Mouse (Mus musculus): Measurements from ENCODE around the gene Gata3. TPM values are rescaled to one million over a fixed set of nuclear protein-coding genes. Genes with fewer than 3 reads are reported as not detected.

Gene Gata3
- polyA plus RNA-seq, 1 experiment from 2014 or later = 8.7 TPM

DNA sequence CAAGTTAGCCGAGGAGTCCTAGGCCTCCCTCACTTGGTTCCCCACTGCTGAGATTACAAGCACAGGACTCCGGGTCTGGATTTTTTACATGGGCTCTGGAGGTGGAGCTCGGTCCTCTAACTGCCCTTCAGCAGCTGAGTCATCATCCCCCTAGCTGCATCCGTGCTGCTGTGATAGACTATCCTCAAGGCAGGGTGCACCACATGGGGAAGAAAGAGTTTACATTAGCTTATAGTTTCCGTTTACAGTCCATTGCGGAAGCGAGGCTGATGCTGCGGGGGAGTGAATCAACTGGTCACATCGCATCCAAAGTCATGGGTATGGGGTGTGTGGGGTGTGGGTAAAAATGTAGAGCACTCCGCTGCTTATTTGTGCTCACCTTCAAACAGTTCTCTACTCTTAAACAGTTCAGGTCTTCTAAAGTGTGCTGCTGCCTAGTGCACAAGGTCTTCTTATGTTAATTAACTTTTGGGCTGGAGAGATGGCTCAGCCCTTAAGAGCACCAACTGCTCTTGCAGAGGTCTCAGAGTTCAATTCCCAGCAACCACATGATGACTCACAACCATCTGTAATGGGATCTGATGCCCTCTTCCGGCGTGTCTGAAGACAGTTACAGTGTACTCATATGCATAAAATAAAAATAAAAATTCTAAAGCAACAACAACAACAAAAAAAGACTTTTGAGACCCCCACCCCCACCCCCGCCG lies 14.2 kb upstream of the Gata3 start:
- Histone ChIP-seq H3K4me3 (ENCODE audit: low read depth, low read length) (no peak overlapping the region), H3K9ac (replicated peaks; ENCODE audit: low read depth, low read length) (no peak overlapping the region), H3K4me2 (ENCODE audit: low read depth, low read length) (no peak overlapping the region), H3K9me3 (ENCODE audit: control insufficient read depth, low read length) (no peaks in the 10 kb centered on the region), H3K4me1 (ENCODE audit: control insufficient read depth, insufficient read depth, low read length) (no peaks in the 10 kb centered on the region), H3K27ac (ENCODE audit: low read depth, low read length) (no peak overlapping the region), H3K27me3 (ENCODE audit: control insufficient read depth, insufficient read depth, low read length) (0 out of 2 replicates have a peak, but pooled peaks cover 3% of the 10 kb centered on the region), H3K36me3 (ENCODE audit: control insufficient read depth, insufficient read depth, low read length) (no peaks in the 10 kb centered on the region)
- ATAC-seq (ENCODE audit: low read depth) = no peak
- WGBS = 67% methylated on average over 14 of the region's 14 CpGs

DNA sequence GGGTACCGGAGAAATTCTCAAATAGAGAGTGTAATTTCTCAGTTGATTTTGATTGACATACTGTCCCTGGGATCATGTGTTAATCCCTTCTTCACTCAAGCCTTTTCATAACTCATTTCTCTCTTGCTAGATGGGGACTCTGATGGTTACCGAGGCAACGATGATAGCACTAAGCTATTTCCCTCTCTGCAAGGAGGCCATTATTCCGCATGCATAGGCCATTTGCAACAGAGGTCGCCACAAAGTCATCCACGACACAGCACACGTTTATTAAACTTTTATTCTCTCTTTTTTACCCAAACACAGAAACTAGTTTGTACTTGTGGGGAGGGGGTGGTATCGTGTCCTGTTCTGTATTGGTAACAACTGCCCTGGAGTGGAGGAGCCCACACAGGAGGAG lies 8.0 kb upstream of the Gata3 start:
- no peak overlapping the region for H3K27ac ChIP-seq (ENCODE audit: low read depth, low read length)
- H3K4me3 ChIP-seq (ENCODE audit: low read depth, low read length) = no peak overlapping the region
- 3% methylated on average over 8 of the region's 8 CpGs for WGBS
- H3K9me3 ChIP-seq (ENCODE audit: control insufficient read depth, low read length) = no peaks in the 10 kb centered on the region
- H3K4me1 ChIP-seq (ENCODE audit: control insufficient read depth, insufficient read depth, low read length) = no peaks in the 10 kb centered on the region
- no peak for ATAC-seq (ENCODE audit: low read depth)
- no peaks in the 10 kb centered on the region for H3K36me3 ChIP-seq (ENCODE audit: control insufficient read depth, insufficient read depth, low read length)
- H3K4me2 ChIP-seq (ENCODE audit: low read depth, low read length) = no peak overlapping the region
- no peak overlapping the region for H3K9ac ChIP-seq (replicated peaks; ENCODE audit: low read depth, low read length)
- peaks cover 45% of the 10 kb centered on the region for H3K27me3 ChIP-seq (ENCODE audit: control insufficient read depth, insufficient read depth, low read length)

DNA sequence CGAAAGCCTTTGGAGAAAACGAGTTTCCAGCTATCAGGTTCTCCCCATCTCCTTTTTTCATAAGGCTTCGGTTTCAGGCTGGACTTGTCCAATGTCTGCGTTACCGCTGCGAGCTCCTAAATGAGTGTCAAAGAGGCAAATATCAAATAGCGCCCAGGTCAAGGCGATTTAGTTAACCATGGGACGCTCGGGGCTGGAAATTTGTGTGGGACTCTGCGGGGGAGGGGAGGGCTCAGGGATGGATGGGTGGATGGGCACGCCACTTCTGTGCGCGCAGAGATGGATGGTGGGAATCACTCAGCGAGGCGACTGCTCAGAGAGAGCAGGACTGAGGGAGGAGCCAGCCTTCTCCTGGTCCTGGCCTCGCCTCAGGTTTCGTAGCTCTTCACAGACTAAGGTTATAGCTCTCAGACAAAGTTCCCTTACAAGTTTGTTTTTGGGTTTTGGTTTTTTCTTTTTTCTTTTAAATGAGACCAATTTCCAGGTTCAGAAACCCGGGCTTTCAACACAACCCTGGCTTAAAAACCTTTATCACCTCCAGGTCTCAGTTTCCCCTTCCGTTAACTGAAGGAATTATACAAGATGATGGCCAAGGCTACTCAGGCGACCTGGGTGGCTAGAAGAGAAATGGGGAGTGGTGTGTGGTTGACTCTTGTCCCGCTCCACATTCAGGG lies 6.4 kb upstream of the Gata3 start:
- H3K27ac ChIP-seq (ENCODE audit: low read depth, low read length) = no peak overlapping the region
- under 1% methylated on average over 22 of the region's 22 CpGs for WGBS
- no peaks in the 10 kb centered on the region for H3K36me3 ChIP-seq (ENCODE audit: control insufficient read depth, insufficient read depth, low read length)
- no peaks in the 10 kb centered on the region for H3K9me3 ChIP-seq (ENCODE audit: control insufficient read depth, low read length)
- H3K27me3 ChIP-seq (ENCODE audit: control insufficient read depth, insufficient read depth, low read length) = peaks cover 45% of the 10 kb centered on the region
- 0 out of 2 replicates have a peak, but pooled peaks have one; percentile 31 for ATAC-seq (ENCODE audit: low read depth)
- H3K9ac ChIP-seq (replicated peaks; ENCODE audit: low read depth, low read length) = no peak overlapping the region
- no peak overlapping the region for H3K4me3 ChIP-seq (ENCODE audit: low read depth, low read length)
- H3K4me2 ChIP-seq (ENCODE audit: low read depth, low read length) = no peak overlapping the region
- no peaks in the 10 kb centered on the region for H3K4me1 ChIP-seq (ENCODE audit: control insufficient read depth, insufficient read depth, low read length)

- Histone ChIP-seq H3K27me3 (ENCODE audit: control insufficient read depth, insufficient read depth, low read length) (peaks cover 52% of the 10 kb centered on the region), H3K4me3 (ENCODE audit: low read depth, low read length) (no peak overlapping the region), H3K36me3 (ENCODE audit: control insufficient read depth, insufficient read depth, low read length) (no peaks in the 10 kb centered on the region), H3K9me3 (ENCODE audit: control insufficient read depth, low read length) (no peaks in the 10 kb centered on the region), H3K4me1 (ENCODE audit: control insufficient read depth, insufficient read depth, low read length) (no peaks in the 10 kb centered on the region), H3K27ac (ENCODE audit: low read depth, low read length) (no peak overlapping the region), H3K9ac (replicated peaks; ENCODE audit: low read depth, low read length) (no peak overlapping the region), H3K4me2 (ENCODE audit: low read depth, low read length) (no peak overlapping the region)
- ATAC-seq (ENCODE audit: low read depth) = no peak
- WGBS = 2% methylated on average over 19 of the region's 19 CpGs
These were observed 5.2 kb upstream of the Gata3 start for GRCm38 (mm10) chr2:9894836-9895593.

DNA sequence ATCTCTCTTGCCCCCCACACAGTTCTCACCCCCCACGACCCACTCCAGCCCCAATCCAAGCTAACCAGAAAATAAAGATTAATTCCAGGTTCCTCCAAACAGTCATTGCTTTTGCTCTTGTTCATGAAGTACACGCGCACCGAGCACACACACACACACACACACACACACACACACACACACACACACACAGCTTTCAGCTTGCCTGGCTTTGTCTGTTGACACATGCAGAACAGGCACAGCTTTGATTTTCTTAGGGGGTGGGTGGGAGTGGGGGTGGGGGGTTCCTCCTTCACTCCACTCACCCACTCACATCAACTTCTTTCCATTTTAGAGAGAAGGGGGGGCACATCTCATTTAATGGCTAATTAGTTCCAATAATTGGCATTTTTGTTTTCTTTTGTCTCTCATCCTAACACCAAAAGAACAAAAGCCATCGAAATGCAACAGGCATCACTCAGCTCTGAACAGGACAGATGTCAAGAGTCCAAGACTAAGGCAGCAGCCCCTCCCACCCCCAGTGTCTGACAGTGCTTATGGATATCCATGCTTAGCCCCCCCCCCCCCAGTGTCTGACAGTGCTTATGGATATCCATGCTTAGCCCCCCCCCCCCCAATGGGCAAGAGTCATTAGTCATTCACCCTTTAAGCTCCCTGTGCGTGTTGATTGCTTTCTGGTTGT lies 3.6 kb upstream of the Gata3 start:
- Histone ChIP-seq H3K27me3 (ENCODE audit: control insufficient read depth, insufficient read depth, low read length) (peaks cover 68% of the 10 kb centered on the region), H3K4me2 (ENCODE audit: low read depth, low read length) (no peak overlapping the region), H3K36me3 (ENCODE audit: control insufficient read depth, insufficient read depth, low read length) (no peaks in the 10 kb centered on the region), H3K27ac (ENCODE audit: low read depth, low read length) (no peak overlapping the region), H3K9ac (replicated peaks; ENCODE audit: low read depth, low read length) (no peak overlapping the region), H3K9me3 (ENCODE audit: control insufficient read depth, low read length) (no peaks in the 10 kb centered on the region), H3K4me1 (ENCODE audit: control insufficient read depth, insufficient read depth, low read length) (no peaks in the 10 kb centered on the region), H3K4me3 (ENCODE audit: low read depth, low read length) (no peak overlapping the region)
- ATAC-seq (ENCODE audit: low read depth) = no peak
- WGBS = 0% methylated on average over 6 of the region's 6 CpGs

DNA sequence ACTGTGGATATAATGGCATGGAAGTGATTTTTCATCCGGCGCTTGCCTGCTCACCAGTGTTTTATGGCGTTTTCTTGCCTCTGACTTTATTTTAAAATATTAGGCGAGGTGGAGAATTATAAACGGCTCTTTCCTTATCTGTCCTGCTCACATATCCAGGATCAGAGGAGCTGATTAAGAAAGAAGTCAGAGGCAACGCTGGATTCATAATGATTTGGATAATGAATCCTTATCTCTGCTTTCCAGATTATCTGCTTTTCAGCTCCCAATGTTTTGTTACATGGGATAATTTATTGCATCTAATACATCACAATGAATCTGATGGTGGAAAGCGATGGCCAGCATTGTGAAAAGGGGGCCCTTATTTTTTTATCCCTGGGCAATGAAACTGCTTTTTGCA lies 2.7 kb upstream of the Gata3 start:
- peaks cover 65% of the 10 kb centered on the region for H3K27me3 ChIP-seq (ENCODE audit: control insufficient read depth, insufficient read depth, low read length)
- H3K9ac ChIP-seq (replicated peaks; ENCODE audit: low read depth, low read length) = no peak overlapping the region
- ATAC-seq (ENCODE audit: low read depth) = no peak
- WGBS = 2% methylated on average over 7 of the region's 7 CpGs
- no peaks in the 10 kb centered on the region for H3K36me3 ChIP-seq (ENCODE audit: control insufficient read depth, insufficient read depth, low read length)
- H3K4me3 ChIP-seq (ENCODE audit: low read depth, low read length) = no peak overlapping the region
- H3K4me2 ChIP-seq (ENCODE audit: low read depth, low read length) = no peak overlapping the region
- H3K4me1 ChIP-seq (ENCODE audit: control insufficient read depth, insufficient read depth, low read length) = no peaks in the 10 kb centered on the region
- no peak overlapping the region for H3K27ac ChIP-seq (ENCODE audit: low read depth, low read length)
- H3K9me3 ChIP-seq (ENCODE audit: control insufficient read depth, low read length) = no peaks in the 10 kb centered on the region

- no peaks in the 10 kb centered on the region for H3K36me3 ChIP-seq (ENCODE audit: control insufficient read depth, insufficient read depth, low read length)
- no peaks in the 10 kb centered on the region for H3K4me1 ChIP-seq (ENCODE audit: control insufficient read depth, insufficient read depth, low read length)
- H3K27ac ChIP-seq (ENCODE audit: low read depth, low read length) = no peak overlapping the region
- H3K9ac ChIP-seq (replicated peaks; ENCODE audit: low read depth, low read length) = no peak overlapping the region
- H3K4me2 ChIP-seq (ENCODE audit: low read depth, low read length) = no peak overlapping the region
- H3K9me3 ChIP-seq (ENCODE audit: control insufficient read depth, low read length) = no peaks in the 10 kb centered on the region
- no peak for ATAC-seq (ENCODE audit: low read depth)
- no peak overlapping the region for H3K4me3 ChIP-seq (ENCODE audit: low read depth, low read length)
- WGBS = 1% methylated on average over 5 of the region's 5 CpGs
- H3K27me3 ChIP-seq (ENCODE audit: control insufficient read depth, insufficient read depth, low read length) = peaks cover 60% of the 10 kb centered on the region
These were observed 1.1 kb upstream of the Gata3 start for GRCm38 (mm10) chr2:9890906-9891305.

DNA sequence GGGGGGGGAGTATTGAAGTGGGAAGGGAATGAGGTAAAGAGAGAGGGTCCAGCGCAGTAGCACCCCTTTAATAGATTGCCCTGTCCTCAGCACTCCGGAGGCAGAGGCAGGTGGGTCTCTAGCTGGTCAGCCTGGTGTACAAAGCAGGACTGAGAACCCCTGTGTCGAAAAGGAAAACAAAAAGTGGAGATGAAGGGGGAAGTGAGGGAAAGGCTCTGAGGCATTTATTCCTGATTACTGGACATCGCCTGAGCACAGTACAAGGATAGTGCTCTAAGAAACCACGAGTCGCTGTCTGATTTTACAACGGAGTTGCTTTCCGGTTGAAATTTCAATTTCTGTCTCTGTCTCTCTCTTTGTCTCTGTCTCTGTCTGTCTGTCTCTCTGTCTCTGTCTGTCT lies 417 bp upstream of the Gata3 start:
- Histone ChIP-seq H3K9ac (replicated peaks; ENCODE audit: low read depth, low read length) (no peak overlapping the region), H3K4me1 (ENCODE audit: control insufficient read depth, insufficient read depth, low read length) (no peaks in the 10 kb centered on the region), H3K27ac (ENCODE audit: low read depth, low read length) (no peak overlapping the region), H3K36me3 (ENCODE audit: control insufficient read depth, insufficient read depth, low read length) (no peaks in the 10 kb centered on the region), H3K9me3 (ENCODE audit: control insufficient read depth, low read length) (no peaks in the 10 kb centered on the region), H3K4me3 (ENCODE audit: low read depth, low read length) (no peak overlapping the region), H3K27me3 (ENCODE audit: control insufficient read depth, insufficient read depth, low read length) (peaks cover 66% of the 10 kb centered on the region), H3K4me2 (ENCODE audit: low read depth, low read length) (no peak overlapping the region)
- ATAC-seq (ENCODE audit: low read depth) = no peak
- WGBS = 3% methylated on average over 8 of the region's 8 CpGs
